Mouse (Mus musculus): ENCODE data around the gene Pitpnc1. TPM values are rescaled to one million over a fixed set of nuclear protein-coding genes. Genes with fewer than 3 reads are reported as not detected.
"Not testable (repeated sequence)": the region's sequence is repeated elsewhere in the genome, so short reads cannot be mapped to it uniquely, and the experiment has no call there.

The Pitpnc1 gene
- 44.8 and 48.0 TPM in 2 replicates for polyA plus RNA-seq (2015; fragmentation: Nextera tagmentation; extraction: Ambion mirVana)

DNA sequence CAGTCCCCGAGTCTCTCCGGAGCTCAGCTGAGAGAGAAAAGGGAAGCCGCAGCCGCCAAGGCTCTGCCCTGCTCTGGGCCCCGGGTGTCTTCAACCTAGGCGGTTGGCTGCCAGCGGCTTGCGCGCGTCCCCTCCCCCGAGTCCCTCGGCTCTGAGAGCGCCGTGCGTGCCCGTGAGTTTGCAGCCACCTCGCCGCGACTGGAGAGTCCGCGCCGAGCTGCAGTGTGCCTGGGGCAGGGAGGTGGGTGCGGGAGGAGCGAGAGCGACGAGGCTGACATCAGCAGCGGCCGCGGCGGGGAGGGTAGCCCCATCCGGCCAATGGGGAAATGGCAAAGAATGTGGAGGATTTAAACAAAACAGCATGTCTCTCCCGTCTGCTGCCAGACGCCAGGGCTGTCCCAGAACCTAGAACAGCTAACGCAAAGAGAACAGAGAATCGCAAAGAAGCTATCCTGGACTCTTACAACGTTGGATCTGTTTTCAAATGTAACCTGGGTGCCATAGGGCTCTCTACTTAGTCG lies at the start of gene Pitpnc1:
Gene Pitpnc1, minus strand, starts transcription at position 179 of the 521 bp plus-strand sequence.
- WGBS: 0% methylated on average over 37 of the region's 37 CpGs
- H3K27me3 ChIP-seq (ENCODE audit: control insufficient read depth, insufficient read depth, low read depth, low read length): no peaks in the 10 kb centered on the region
- H3K9me3 ChIP-seq (replicated peaks; ENCODE audit: control insufficient read depth, low read length, poor library complexity, severe bottlenecking): no peaks in the 10 kb centered on the region
- peak within 1 kb of the TSS; percentile 91 for H3K27ac ChIP-seq (ENCODE audit: low read length)
- peaks cover 17% of the 10 kb centered on the region for H3K4me1 ChIP-seq (ENCODE audit: control insufficient read depth, insufficient read depth, low read length)
- no peaks in the 10 kb centered on the region for H3K36me3 ChIP-seq (ENCODE audit: control insufficient read depth, insufficient read depth, low read length)
- peak; percentile 90 for ATAC-seq
- peak within 1 kb of the TSS; percentile 90 for H3K4me3 ChIP-seq (ENCODE audit: low read depth, low read length)
- peak within 1 kb of the TSS; percentile 82 for H3K4me2 ChIP-seq (ENCODE audit: low read length)
- H3K9ac ChIP-seq (ENCODE audit: low read depth, low read length): peak within 1 kb of the TSS; percentile 87

DNA sequence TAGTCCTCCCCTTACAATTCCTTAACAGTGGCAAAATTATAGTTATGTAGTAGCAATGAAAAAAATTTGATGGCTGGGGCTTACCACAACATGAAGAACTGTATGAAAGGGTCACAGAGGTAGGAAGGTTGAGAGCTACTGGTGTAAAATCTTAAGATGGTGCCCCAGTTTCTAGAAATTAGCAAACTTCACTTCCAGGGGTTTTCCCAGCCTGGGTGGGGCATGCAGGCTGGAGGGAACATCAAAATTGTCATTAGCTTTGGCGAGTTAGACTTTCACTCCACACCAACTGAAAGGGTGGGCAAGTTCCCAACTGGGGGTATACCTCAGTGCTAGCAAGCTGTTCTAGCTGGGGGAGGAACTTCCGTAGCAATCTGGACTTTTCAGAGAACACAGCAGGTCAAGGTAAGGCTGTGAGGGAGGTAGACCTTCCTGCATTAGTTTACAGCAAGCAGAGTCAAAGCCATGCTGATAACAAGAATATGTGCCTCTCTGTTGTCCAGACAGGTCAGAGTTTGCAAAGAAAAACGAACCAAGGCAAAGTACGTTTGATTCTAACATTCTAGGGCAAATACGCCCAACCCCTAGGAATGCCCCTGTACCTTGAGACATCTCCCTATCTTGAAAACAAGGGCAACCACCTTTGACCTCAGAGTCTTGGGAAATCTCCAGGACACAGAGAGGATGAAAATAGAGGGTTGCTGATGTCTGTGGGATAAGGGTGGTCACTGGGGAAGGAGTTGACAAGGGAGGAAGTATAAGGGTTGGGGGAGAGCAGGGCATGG lies 48.3 kb upstream of the Pitpnc1 start:
- Histone ChIP-seq H3K9me3 (replicated peaks; ENCODE audit: control insufficient read depth, low read length, poor library complexity, severe bottlenecking) (no peaks in the 10 kb centered on the region), H3K36me3 (ENCODE audit: control insufficient read depth, insufficient read depth, low read length) (no peaks in the 10 kb centered on the region), H3K9ac (ENCODE audit: low read depth, low read length) (no peak overlapping the region), H3K4me1 (ENCODE audit: control insufficient read depth, insufficient read depth, low read length) (no peaks in the 10 kb centered on the region), H3K4me3 (ENCODE audit: low read depth, low read length) (no peak overlapping the region), H3K27ac (ENCODE audit: low read length) (no peak overlapping the region), H3K27me3 (ENCODE audit: control insufficient read depth, insufficient read depth, low read depth, low read length) (no peaks in the 10 kb centered on the region), H3K4me2 (ENCODE audit: low read length) (no peak overlapping the region)
- ATAC-seq: no peak
- 82% methylated on average over 5 of the region's 5 CpGs for WGBS

DNA sequence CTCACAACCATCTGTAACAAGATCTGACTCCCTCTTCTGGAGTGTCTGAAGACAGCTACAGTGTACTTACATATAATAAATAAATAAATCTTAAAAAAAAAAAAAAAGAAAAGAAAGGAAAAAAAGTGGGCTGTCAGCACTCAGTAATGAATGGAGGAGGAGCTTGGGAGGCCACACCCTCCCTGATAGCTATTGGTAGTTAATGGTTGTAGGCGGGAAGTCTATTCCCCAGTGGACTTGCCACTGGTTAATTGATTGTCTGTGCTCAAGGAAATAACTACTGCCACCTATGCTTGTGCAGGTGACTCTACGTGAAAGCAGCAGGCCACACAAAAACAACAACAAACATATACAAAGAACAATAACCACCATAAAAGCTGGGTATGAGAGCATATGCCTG lies 45.9 kb upstream of the Pitpnc1 start:
- no peaks in the 10 kb centered on the region for H3K36me3 ChIP-seq (ENCODE audit: control insufficient read depth, insufficient read depth, low read length)
- H3K9ac ChIP-seq (ENCODE audit: low read depth, low read length): no peak overlapping the region
- no peaks in the 10 kb centered on the region for H3K27me3 ChIP-seq (ENCODE audit: control insufficient read depth, insufficient read depth, low read depth, low read length)
- H3K4me3 ChIP-seq (ENCODE audit: low read depth, low read length): no peak overlapping the region
- H3K4me1 ChIP-seq (ENCODE audit: control insufficient read depth, insufficient read depth, low read length): no peaks in the 10 kb centered on the region
- no peak for ATAC-seq
- H3K27ac ChIP-seq (ENCODE audit: low read length): no peak overlapping the region
- H3K4me2 ChIP-seq (ENCODE audit: low read length): no peak overlapping the region
- 90% methylated on average over 2 of the region's 2 CpGs for WGBS
- no peaks in the 10 kb centered on the region for H3K9me3 ChIP-seq (replicated peaks; ENCODE audit: control insufficient read depth, low read length, poor library complexity, severe bottlenecking)

- ATAC-seq: peak; percentile 54
Measured at GRCm38 (mm10) chr11:107513047-107513446, 42.5 kb upstream of the Pitpnc1 start.

GRCm38 (mm10) chr11:107511954-107512353 lies 41.5 kb upstream of the Pitpnc1 start:
- not testable (repeated sequence) for H3K9ac ChIP-seq (ENCODE audit: low read depth, low read length); H3K9me3 ChIP-seq (replicated peaks; ENCODE audit: control insufficient read depth, low read length, poor library complexity, severe bottlenecking); H3K4me1 ChIP-seq (ENCODE audit: control insufficient read depth, insufficient read depth, low read length); H3K27ac ChIP-seq (ENCODE audit: low read length); H3K4me3 ChIP-seq (ENCODE audit: low read depth, low read length); H3K36me3 ChIP-seq (ENCODE audit: control insufficient read depth, insufficient read depth, low read length); H3K27me3 ChIP-seq (ENCODE audit: control insufficient read depth, insufficient read depth, low read depth, low read length); ATAC-seq; H3K4me2 ChIP-seq (ENCODE audit: low read length)
- WGBS: 55% methylated on average over 5 of the region's 5 CpGs

More at GRCm38 (mm10) chr11:107513047-107513446, 42.5 kb upstream of the Pitpnc1 start:
- no peak overlapping the region for H3K9ac ChIP-seq (ENCODE audit: low read depth, low read length)
- H3K27me3 ChIP-seq (ENCODE audit: control insufficient read depth, insufficient read depth, low read depth, low read length): no peaks in the 10 kb centered on the region
- no peaks in the 10 kb centered on the region for H3K36me3 ChIP-seq (ENCODE audit: control insufficient read depth, insufficient read depth, low read length)
- H3K27ac ChIP-seq (ENCODE audit: low read length): no peak overlapping the region
- 68% methylated on average over 10 of the region's 10 CpGs for WGBS
- no peaks in the 10 kb centered on the region for H3K9me3 ChIP-seq (replicated peaks; ENCODE audit: control insufficient read depth, low read length, poor library complexity, severe bottlenecking)
- no peak overlapping the region for H3K4me3 ChIP-seq (ENCODE audit: low read depth, low read length)
- H3K4me1 ChIP-seq (ENCODE audit: control insufficient read depth, insufficient read depth, low read length): peaks cover 9% of the 10 kb centered on the region
- H3K4me2 ChIP-seq (ENCODE audit: low read length): no peak overlapping the region

DNA sequence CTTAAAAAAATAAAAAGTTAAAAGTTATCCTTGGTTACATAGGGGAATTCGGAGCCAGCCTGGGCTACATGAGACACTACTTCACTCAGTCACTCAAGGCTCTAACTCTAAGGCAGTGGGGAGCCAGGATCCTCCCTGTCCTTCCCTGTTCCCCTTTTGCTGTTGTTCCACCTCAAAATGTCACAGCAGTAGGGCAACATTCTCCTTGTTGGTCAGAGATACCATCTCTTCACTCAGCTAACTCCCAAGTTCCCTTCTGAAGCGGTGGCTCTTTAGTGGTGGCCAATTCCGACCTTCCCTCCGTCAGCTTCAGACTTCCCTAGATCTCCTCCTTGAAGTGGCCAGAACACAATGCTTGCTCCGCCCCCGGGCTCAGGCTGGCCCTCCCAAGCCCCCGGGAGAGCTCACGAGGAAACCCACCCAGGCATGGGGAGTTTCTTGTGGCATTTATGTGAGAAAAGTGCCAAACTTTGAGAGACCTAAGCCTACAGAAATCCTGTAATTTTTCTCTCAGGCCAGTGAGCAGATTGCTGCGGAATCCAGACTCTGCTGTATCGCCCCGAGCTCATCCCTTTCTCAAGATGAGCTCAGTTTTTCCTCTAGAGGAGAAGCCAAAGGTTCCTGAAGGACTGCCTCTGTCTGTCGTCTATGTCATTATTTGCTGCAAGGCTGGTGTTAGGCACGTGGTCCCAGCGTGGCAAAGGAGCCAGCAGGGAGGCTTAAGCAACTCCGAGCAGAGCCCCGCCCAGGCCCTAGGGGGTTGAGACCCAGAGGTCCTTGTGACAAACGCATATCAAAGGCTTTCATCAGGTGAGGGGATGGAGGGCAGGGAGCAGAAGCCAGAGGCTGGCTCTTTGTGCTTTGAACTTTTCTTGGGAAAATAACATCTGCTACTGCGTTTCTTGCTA lies 40.1 kb upstream of the Pitpnc1 start:
- no peak overlapping the region for H3K27ac ChIP-seq (ENCODE audit: low read length)
- no peaks in the 10 kb centered on the region for H3K9me3 ChIP-seq (replicated peaks; ENCODE audit: control insufficient read depth, low read length, poor library complexity, severe bottlenecking)
- H3K9ac ChIP-seq (ENCODE audit: low read depth, low read length): peak overlapping the region; percentile 2; the same call in 1 of the 2 replicates
- 4% methylated on average over 18 of the region's 18 CpGs for WGBS
- peaks cover 9% of the 10 kb centered on the region for H3K4me1 ChIP-seq (ENCODE audit: control insufficient read depth, insufficient read depth, low read length)
- H3K4me2 ChIP-seq (ENCODE audit: low read length): peak overlapping the region; percentile 21
- H3K36me3 ChIP-seq (ENCODE audit: control insufficient read depth, insufficient read depth, low read length): no peaks in the 10 kb centered on the region
- no peak for ATAC-seq
- H3K4me3 ChIP-seq (ENCODE audit: low read depth, low read length): no peak overlapping the region
- no peaks in the 10 kb centered on the region for H3K27me3 ChIP-seq (ENCODE audit: control insufficient read depth, insufficient read depth, low read depth, low read length)

- Histone ChIP-seq H3K27me3 (ENCODE audit: control insufficient read depth, insufficient read depth, low read depth, low read length) (no peaks in the 10 kb centered on the region), H3K4me3 (ENCODE audit: low read depth, low read length) (no peak overlapping the region), H3K9me3 (replicated peaks; ENCODE audit: control insufficient read depth, low read length, poor library complexity, severe bottlenecking) (no peaks in the 10 kb centered on the region), H3K9ac (ENCODE audit: low read depth, low read length) (no peak overlapping the region), H3K4me2 (ENCODE audit: low read length) (peak overlapping the region; percentile 32; the same call in 1 of the 2 replicates), H3K27ac (ENCODE audit: low read length) (no peak overlapping the region), H3K36me3 (ENCODE audit: control insufficient read depth, insufficient read depth, low read length) (no peaks in the 10 kb centered on the region), H3K4me1 (ENCODE audit: control insufficient read depth, insufficient read depth, low read length) (peaks cover 9% of the 10 kb centered on the region)
- 13% methylated on average over 11 of the region's 11 CpGs for WGBS
- ATAC-seq: 0 out of 2 replicates have a peak, but pooled peaks have one; percentile 27
Measured at GRCm38 (mm10) chr11:107509631-107510338, 39.3 kb upstream of the Pitpnc1 start.

DNA sequence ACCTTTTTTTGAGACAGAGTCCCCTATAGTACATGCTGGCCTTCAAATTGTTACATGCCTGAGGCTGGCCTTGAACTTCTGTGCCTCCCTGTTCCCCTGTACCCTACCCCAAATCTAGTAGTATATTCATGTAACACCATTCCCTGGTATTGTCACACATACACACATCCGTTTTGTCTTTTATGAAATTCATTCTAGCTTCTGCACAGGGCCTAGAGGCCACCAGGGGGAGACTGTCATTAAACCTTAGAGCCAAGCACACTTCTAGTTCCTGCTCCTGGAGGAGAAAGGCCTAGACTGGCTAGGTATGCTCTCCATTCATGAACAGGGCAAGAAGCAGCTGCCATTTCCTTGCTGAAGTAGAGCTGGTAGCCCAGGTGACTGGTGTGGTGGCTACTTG lies 35.8 kb upstream of the Pitpnc1 start:
- Histone ChIP-seq H3K36me3 (ENCODE audit: control insufficient read depth, insufficient read depth, low read length) (no peaks in the 10 kb centered on the region), H3K4me2 (ENCODE audit: low read length) (no peak overlapping the region), H3K9me3 (replicated peaks; ENCODE audit: control insufficient read depth, low read length, poor library complexity, severe bottlenecking) (no peaks in the 10 kb centered on the region), H3K9ac (ENCODE audit: low read depth, low read length) (no peak overlapping the region), H3K27me3 (ENCODE audit: control insufficient read depth, insufficient read depth, low read depth, low read length) (no peaks in the 10 kb centered on the region), H3K4me3 (ENCODE audit: low read depth, low read length) (no peak overlapping the region), H3K27ac (ENCODE audit: low read length) (no peak overlapping the region), H3K4me1 (ENCODE audit: control insufficient read depth, insufficient read depth, low read length) (peaks cover 9% of the 10 kb centered on the region)
- 56% methylated on average over 1 of the region's 1 CpGs for WGBS
- ATAC-seq: no peak

Data from midbrain, embryonic 16.5 days (tissue).